Mouse (Mus musculus) thymus, postnatal 14 days (tissue): ENCODE results near the gene Clcnkb.

Experiments
- DNase-seq: peaks from one replicate; pipeline ENCODE4 v3.0.0; 2021

Clcnkb gene

GRCm38 (mm10) chr4:141432666-141433065 lies 16.9 kb upstream of the Clcnkb start:
- DNase-seq: no peak

- peak; percentile 78 for DNase-seq
Measured at GRCm38 (mm10) chr4:141430997-141431396, 15.2 kb upstream of the Clcnkb start.

GRCm38 (mm10) chr4:141429847-141430246 lies 14.0 kb upstream of the Clcnkb start:
- DNase-seq: no peak

- DNase-seq: no peak
Measured at GRCm38 (mm10) chr4:141429381-141429780, 13.6 kb upstream of the Clcnkb start.

- no peak for DNase-seq
Measured at GRCm38 (mm10) chr4:141427921-141428320, 12.1 kb upstream of the Clcnkb start.

- no peak for DNase-seq
Measured at GRCm38 (mm10) chr4:141426796-141427745, 11.3 kb upstream of the Clcnkb start.

- DNase-seq: peak; percentile 48
Measured at GRCm38 (mm10) chr4:141425484-141426479, 10.0 kb upstream of the Clcnkb start.

- no peak for DNase-seq
Measured at GRCm38 (mm10) chr4:141423691-141424431, 8.0 kb upstream of the Clcnkb start.

GRCm38 (mm10) chr4:141423288-141423687 lies 7.5 kb upstream of the Clcnkb start:
- no peak for DNase-seq

- no peak for DNase-seq
Measured at GRCm38 (mm10) chr4:141422841-141423240, 7.0 kb upstream of the Clcnkb start.

- no peak for DNase-seq
Measured at GRCm38 (mm10) chr4:141421423-141421822, 5.6 kb upstream of the Clcnkb start.

- DNase-seq: no peak
Measured at GRCm38 (mm10) chr4:141420886-141421285, 5.1 kb upstream of the Clcnkb start.

GRCm38 (mm10) chr4:141420192-141420829 lies 4.5 kb upstream of the Clcnkb start, which contains the start of gene Hspb7:
Gene Hspb7, plus strand, starts transcription at chr4:141420779.
- DNase-seq: no peak

GRCm38 (mm10) chr4:141419398-141420191 lies 3.8 kb upstream of the Clcnkb start:
- DNase-seq: no peak

GRCm38 (mm10) chr4:141411430-141411992 lies 4.3 kb downstream of the Clcnkb start:
- no peak for DNase-seq

GRCm38 (mm10) chr4:141408577-141408976 lies 7.2 kb downstream of the Clcnkb start:
- no peak for DNase-seq

- DNase-seq: peak; percentile 59
Measured at GRCm38 (mm10) chr4:141406516-141407299, 9.1 kb downstream of the Clcnkb start.

- no peak for DNase-seq
Measured at GRCm38 (mm10) chr4:141405314-141405622, 10.5 kb downstream of the Clcnkb start.

- DNase-seq: peak; percentile 89
Measured at GRCm38 (mm10) chr4:141404518-141405313, 11.1 kb downstream of the Clcnkb start.
